Mouse (Mus musculus) bone marrow, adult 2 months (tissue): ENCODE data around the gene Dner. TPM values are rescaled to one million over a fixed set of nuclear protein-coding genes. Genes with fewer than 3 reads are reported as not detected.

Experiments
- H3K27ac ChIP-seq: fragments of 200-500 bp; 2 replicates; pipeline ENCODE4 v1.5.1; 2012; ENCODE audit warnings: low read depth, mild to moderate bottlenecking, control low read depth, inconsistent platforms, low read length; ENCODE audit not compliant: control insufficient read depth, poor library complexity, insufficient read depth
- H3K4me1 ChIP-seq: fragments of 200-500 bp; 2 replicates; pipeline ENCODE4 v1.6.1; 2011; ENCODE audit warnings: low read length; ENCODE audit not compliant: control insufficient read depth, insufficient read depth
- H3K4me3 ChIP-seq: fragments of 200-500 bp; replicated peaks from 2 replicates; pipeline ENCODE3; 2011; ENCODE audit warnings: mild to moderate bottlenecking, low read depth, low read length, control low read depth; ENCODE audit not compliant: control insufficient read depth
- CTCF ChIP-seq: fragments of 200-500 bp; IDR thresholded peaks from 2 replicates; pipeline ENCODE4 v1.5.1; 2011; ENCODE audit warnings: low read length, control low read depth; ENCODE audit not compliant: control insufficient read depth, insufficient read depth
- POLR2A ChIP-seq: fragments of 200-500 bp; IDR thresholded peaks from 2 replicates; pipeline ENCODE4 v1.6.1; 2011; ENCODE audit warnings: low read depth, mild to moderate bottlenecking, control low read depth, low read length, borderline replicate concordance; ENCODE audit not compliant: control insufficient read depth
- WGBS: fragments of 180-500 bp; shearing (Covaris S2); methylation state at CpG from one replicate; pipeline ENCODE4 v1.1.7; 2018; 5-methylcytosine and 5-hydroxymethylcytosine counted together
- polyA plus RNA-seq: library from polyadenylated mRNA; stranded (reverse); fragments of >200 nt; gene quantifications from 2 replicates; pipeline ENCODE4 v1.2.4, GENCODE M21; 2011; ENCODE audit warnings: low replicate concordance; ENCODE audit not compliant: missing spikeins, insufficient read depth, insufficient read length

The Dner gene
- polyA plus RNA-seq, 1 experiment: 0.70 TPM

- WGBS: 65% methylated on average over 1 of the region's 1 CpGs
- Histone ChIP-seq H3K27ac (no peak overlapping the region), H3K4me3 (no peak overlapping the region), H3K4me1 (no peaks in the 10 kb centered on the region; the same call in 1 of the 2 replicates)
- TF ChIP-seq POLR2A: no peak
- TF ChIP-seq CTCF: no peak
These were observed 259.7 kb downstream of the Dner start for GRCm38 (mm10) chr1:84436281-84436680.

GRCm38 (mm10) chr1:84433291-84433980, 262.6 kb downstream of the Dner start:
- WGBS: 82% methylated on average over 6 of the region's 6 CpGs
- H3K4me1 ChIP-seq: no peaks in the 10 kb centered on the region; the same call in 1 of the 2 replicates
- TF ChIP-seq CTCF: no peak
- TF ChIP-seq POLR2A: no peak
- H3K27ac ChIP-seq: no peak overlapping the region
- H3K4me3 ChIP-seq: no peak overlapping the region

GRCm38 (mm10) chr1:84432311-84432710, 263.7 kb downstream of the Dner start:
- no peak for TF ChIP-seq POLR2A
- TF ChIP-seq CTCF: no peak
- H3K27ac ChIP-seq: no peak overlapping the region
- no peaks in the 10 kb centered on the region; the same call in 1 of the 2 replicates for H3K4me1 ChIP-seq
- WGBS: 64% methylated on average over 1 of the region's 1 CpGs
- no peak overlapping the region for H3K4me3 ChIP-seq

GRCm38 (mm10) chr1:84428331-84428730, 267.7 kb downstream of the Dner start:
- no peaks in the 10 kb centered on the region for H3K4me1 ChIP-seq
- 56% methylated on average over 1 of the region's 1 CpGs for WGBS
- no peak overlapping the region for H3K27ac ChIP-seq
- H3K4me3 ChIP-seq: no peak overlapping the region
- TF ChIP-seq CTCF (no peak), POLR2A (no peak)

GRCm38 (mm10) chr1:84427757-84428156, 268.3 kb downstream of the Dner start:
- Histone ChIP-seq H3K4me1 (no peaks in the 10 kb centered on the region), H3K27ac (no peak overlapping the region), H3K4me3 (no peak overlapping the region)
- WGBS: 71% methylated on average over 11 of the region's 11 CpGs
- no peak for TF ChIP-seq POLR2A
- TF ChIP-seq CTCF: no peak

- H3K4me1 ChIP-seq: no peaks in the 10 kb centered on the region
- no peak overlapping the region for H3K4me3 ChIP-seq
- H3K27ac ChIP-seq: no peak overlapping the region
- WGBS: 59% methylated on average over 5 of the region's 5 CpGs
- TF ChIP-seq CTCF (no peak), POLR2A (no peak)
These were observed 269.3 kb downstream of the Dner start for GRCm38 (mm10) chr1:84426679-84427078.

GRCm38 (mm10) chr1:84422881-84423280, 273.1 kb downstream of the Dner start:
- WGBS: 71% methylated on average over 2 of the region's 2 CpGs
- Histone ChIP-seq H3K4me3 (no peak overlapping the region), H3K27ac (no peak overlapping the region), H3K4me1 (no peaks in the 10 kb centered on the region; the same call in 1 of the 2 replicates)
- TF ChIP-seq POLR2A (no peak), CTCF (no peak)

GRCm38 (mm10) chr1:84421845-84422244, 274.2 kb downstream of the Dner start:
- TF ChIP-seq POLR2A (no peak), CTCF (no peak)
- Histone ChIP-seq H3K4me1 (no peaks in the 10 kb centered on the region; the same call in 1 of the 2 replicates), H3K27ac (no peak overlapping the region), H3K4me3 (no peak overlapping the region)
- WGBS: 67% methylated on average over 1 of the region's 1 CpGs
